Mouse (Mus musculus): Measurements from ENCODE around the gene Cma2. TPM values are rescaled to one million over a fixed set of nuclear protein-coding genes. Genes with fewer than 3 reads are reported as not detected.

Cma2 gene
- polyA plus RNA-seq (2011; ENCODE audit: insufficient read depth, insufficient read length, low read depth, missing spikeins) = not detected in 2 replicates

GRCm38 (mm10) chr14:55950346-55951030, at the start of gene Cma2:
Cma2 (plus strand) TSS chr14:55950980.
- no peak within 1 kb of the TSS for H3K27ac ChIP-seq (ENCODE audit: insufficient read depth, low read length)
- no peaks in the 10 kb centered on the region for H3K36me3 ChIP-seq (ENCODE audit: control insufficient read depth, insufficient read depth, low read length, poor library complexity, severe bottlenecking)
- H3K4me1 ChIP-seq (ENCODE audit: control insufficient read depth, insufficient read depth, low read length) = no peaks in the 10 kb centered on the region
- no peak for TF ChIP-seq POLR2A (IDR thresholded peaks at IDR 0.05; ENCODE audit: insufficient read depth, low read length)
- no peak for TF ChIP-seq CTCF (IDR thresholded peaks at IDR 0.05; ENCODE audit: low read depth, low read length)
- TF ChIP-seq EP300 (IDR thresholded peaks at IDR 0.05; ENCODE audit: insufficient read depth, low read depth, low read length) = no peak
- H3K9me3 ChIP-seq (replicated peaks; ENCODE audit: control insufficient read depth, insufficient read depth, low read length, poor library complexity, severe bottlenecking) = 0 out of 2 replicates have a peak, but pooled peaks cover 3% of the 10 kb centered on the region
- H3K4me3 ChIP-seq (ENCODE audit: low read depth, low read length) = no peak within 1 kb of the TSS
- no peak within 1 kb of the TSS for H3K9ac ChIP-seq (ENCODE audit: low read depth, poor library complexity, severe bottlenecking)
- H3K27me3 ChIP-seq (ENCODE audit: control insufficient read depth, insufficient read depth, low read length, poor library complexity, severe bottlenecking) = no peaks in the 10 kb centered on the region; the same call in 1 of the 2 replicates

DNA sequence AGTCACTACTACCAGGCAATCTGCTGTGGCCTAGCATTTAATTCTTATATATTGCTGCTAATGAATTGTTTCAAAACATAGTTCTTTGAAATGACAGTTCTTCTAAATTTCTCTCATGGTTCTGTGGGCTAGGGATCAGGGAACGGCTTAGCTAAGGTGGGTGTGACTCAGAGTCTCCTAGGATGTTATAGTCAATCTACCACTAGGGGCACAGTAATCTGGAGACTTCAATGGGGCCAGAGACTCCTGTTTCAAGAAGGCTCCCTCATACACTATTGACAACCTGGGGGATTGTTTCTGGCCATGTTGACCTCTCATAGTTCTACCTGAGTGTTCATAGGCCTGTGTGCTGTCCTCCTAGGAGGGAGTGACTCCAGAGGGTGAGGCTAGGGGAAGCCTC, 45.3 kb upstream of the Cma2 start:
- TF ChIP-seq CTCF (IDR thresholded peaks at IDR 0.05; ENCODE audit: low read depth, low read length) = no peak
- TF ChIP-seq POLR2A (IDR thresholded peaks at IDR 0.05; ENCODE audit: insufficient read depth, low read length) = no peak
- TF ChIP-seq EP300 (IDR thresholded peaks at IDR 0.05; ENCODE audit: insufficient read depth, low read depth, low read length) = no peak
- no peaks in the 10 kb centered on the region for H3K4me1 ChIP-seq (ENCODE audit: control insufficient read depth, insufficient read depth, low read length)

GRCm38 (mm10) chr14:55913406-55913805, 37.4 kb upstream of the Cma2 start:
- Histone ChIP-seq H3K4me3 (ENCODE audit: low read depth, low read length) (no peak overlapping the region), H3K27ac (ENCODE audit: insufficient read depth, low read length) (no peak overlapping the region), H3K4me1 (ENCODE audit: control insufficient read depth, insufficient read depth, low read length) (peaks cover 2% of the 10 kb centered on the region), H3K9me3 (replicated peaks; ENCODE audit: control insufficient read depth, insufficient read depth, low read length, poor library complexity, severe bottlenecking) (no peaks in the 10 kb centered on the region), H3K27me3 (ENCODE audit: control insufficient read depth, insufficient read depth, low read length, poor library complexity, severe bottlenecking) (no peaks in the 10 kb centered on the region), H3K36me3 (ENCODE audit: control insufficient read depth, insufficient read depth, low read length, poor library complexity, severe bottlenecking) (no peaks in the 10 kb centered on the region), H3K9ac (ENCODE audit: low read depth, poor library complexity, severe bottlenecking) (no peak overlapping the region)
- no peak for TF ChIP-seq CTCF (IDR thresholded peaks at IDR 0.05; ENCODE audit: low read depth, low read length)
- TF ChIP-seq POLR2A (IDR thresholded peaks at IDR 0.05; ENCODE audit: insufficient read depth, low read length) = no peak
- TF ChIP-seq EP300 (IDR thresholded peaks at IDR 0.05; ENCODE audit: insufficient read depth, low read depth, low read length) = no peak

More for the DNA sequence above, 45.3 kb upstream of the Cma2 start:
- H3K27ac ChIP-seq (ENCODE audit: insufficient read depth, low read length) = no peak overlapping the region
- no peak overlapping the region for H3K4me3 ChIP-seq (ENCODE audit: low read depth, low read length)
- no peaks in the 10 kb centered on the region for H3K27me3 ChIP-seq (ENCODE audit: control insufficient read depth, insufficient read depth, low read length, poor library complexity, severe bottlenecking)
- no peaks in the 10 kb centered on the region for H3K9me3 ChIP-seq (replicated peaks; ENCODE audit: control insufficient read depth, insufficient read depth, low read length, poor library complexity, severe bottlenecking)
- H3K9ac ChIP-seq (ENCODE audit: low read depth, poor library complexity, severe bottlenecking) = no peak overlapping the region
- no peaks in the 10 kb centered on the region for H3K36me3 ChIP-seq (ENCODE audit: control insufficient read depth, insufficient read depth, low read length, poor library complexity, severe bottlenecking)

GRCm38 (mm10) chr14:55918240-55919082, 32.3 kb upstream of the Cma2 start:
- no peak for TF ChIP-seq EP300 (IDR thresholded peaks at IDR 0.05; ENCODE audit: insufficient read depth, low read depth, low read length)
- no peak for TF ChIP-seq POLR2A (IDR thresholded peaks at IDR 0.05; ENCODE audit: insufficient read depth, low read length)
- peak; percentile 36 for TF ChIP-seq CTCF (IDR thresholded peaks at IDR 0.05; ENCODE audit: low read depth, low read length)
- Histone ChIP-seq H3K4me3 (ENCODE audit: low read depth, low read length) (no peak overlapping the region), H3K27ac (ENCODE audit: insufficient read depth, low read length) (no peak overlapping the region)

GRCm38 (mm10) chr14:55922475-55923232, 28.1 kb upstream of the Cma2 start:
- no peaks in the 10 kb centered on the region for H3K4me1 ChIP-seq (ENCODE audit: control insufficient read depth, insufficient read depth, low read length)
- no peak overlapping the region for H3K27ac ChIP-seq (ENCODE audit: insufficient read depth, low read length)
- no peaks in the 10 kb centered on the region for H3K9me3 ChIP-seq (replicated peaks; ENCODE audit: control insufficient read depth, insufficient read depth, low read length, poor library complexity, severe bottlenecking)
- H3K9ac ChIP-seq (ENCODE audit: low read depth, poor library complexity, severe bottlenecking) = no peak overlapping the region
- no peak overlapping the region for H3K4me3 ChIP-seq (ENCODE audit: low read depth, low read length)
- no peaks in the 10 kb centered on the region for H3K27me3 ChIP-seq (ENCODE audit: control insufficient read depth, insufficient read depth, low read length, poor library complexity, severe bottlenecking)
- no peak for TF ChIP-seq CTCF (IDR thresholded peaks at IDR 0.05; ENCODE audit: low read depth, low read length)
- TF ChIP-seq POLR2A (IDR thresholded peaks at IDR 0.05; ENCODE audit: insufficient read depth, low read length) = no peak
- TF ChIP-seq EP300 (IDR thresholded peaks at IDR 0.05; ENCODE audit: insufficient read depth, low read depth, low read length) = no peak
- no peaks in the 10 kb centered on the region for H3K36me3 ChIP-seq (ENCODE audit: control insufficient read depth, insufficient read depth, low read length, poor library complexity, severe bottlenecking)

More at GRCm38 (mm10) chr14:55918240-55919082, 32.3 kb upstream of the Cma2 start:
- Histone ChIP-seq H3K9ac (ENCODE audit: low read depth, poor library complexity, severe bottlenecking) (no peak overlapping the region), H3K27me3 (ENCODE audit: control insufficient read depth, insufficient read depth, low read length, poor library complexity, severe bottlenecking) (no peaks in the 10 kb centered on the region), H3K9me3 (replicated peaks; ENCODE audit: control insufficient read depth, insufficient read depth, low read length, poor library complexity, severe bottlenecking) (no peaks in the 10 kb centered on the region), H3K36me3 (ENCODE audit: control insufficient read depth, insufficient read depth, low read length, poor library complexity, severe bottlenecking) (no peaks in the 10 kb centered on the region), H3K4me1 (ENCODE audit: control insufficient read depth, insufficient read depth, low read length) (peaks cover 1% of the 10 kb centered on the region)
